Mouse (Mus musculus): ENCODE results near the gene Aqp3. TPM values are rescaled to one million over a fixed set of nuclear protein-coding genes. Genes with fewer than 3 reads are reported as not detected.
A peak's percentile ranks its signal among the peaks of the same experiment; 100 is the strongest.
"Not testable (repeated sequence)": the region's sequence is repeated elsewhere in the genome, so short reads cannot be mapped to it uniquely, and the experiment has no call there.

Aqp3 gene
- polyA plus RNA-seq, 1 experiment from 2014 or later: 0.08 TPM

DNA sequence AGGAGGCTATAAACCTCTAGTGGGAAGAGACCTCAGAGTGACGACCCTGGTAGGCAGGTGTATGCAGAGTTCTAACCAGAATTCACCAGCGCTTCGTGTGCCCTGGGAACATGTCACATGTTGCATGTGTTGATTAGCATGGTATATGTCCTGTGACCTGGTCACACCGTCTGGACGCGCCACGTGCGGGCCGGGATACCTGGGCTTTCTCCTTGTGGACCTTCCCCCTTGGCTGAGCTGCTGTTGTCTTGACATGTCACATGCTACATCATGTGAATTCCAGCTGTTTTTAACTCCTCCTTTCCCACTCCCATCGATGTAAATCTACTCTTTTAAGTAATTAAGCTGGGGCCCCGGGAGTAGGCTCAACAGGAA lies 581 bp upstream of the Aqp3 start:
- no peak overlapping the region for H3K27ac ChIP-seq
- no peaks in the 10 kb centered on the region for H3K36me3 ChIP-seq
- peaks cover 13% of the 10 kb centered on the region for H3K4me1 ChIP-seq (replicated peaks)
- peak overlapping the region; percentile 48 for H3K4me3 ChIP-seq (replicated peaks)
- H3K9me3 ChIP-seq: no peaks in the 10 kb centered on the region
- peak; percentile 57 for ATAC-seq
- WGBS: 28% methylated on average over 11 of the region's 11 CpGs
- H3K9ac ChIP-seq (replicated peaks): peak overlapping the region; percentile 65
- peaks cover 34% of the 10 kb centered on the region for H3K27me3 ChIP-seq
- H3K4me2 ChIP-seq (replicated peaks): peak overlapping the region; percentile 90

DNA sequence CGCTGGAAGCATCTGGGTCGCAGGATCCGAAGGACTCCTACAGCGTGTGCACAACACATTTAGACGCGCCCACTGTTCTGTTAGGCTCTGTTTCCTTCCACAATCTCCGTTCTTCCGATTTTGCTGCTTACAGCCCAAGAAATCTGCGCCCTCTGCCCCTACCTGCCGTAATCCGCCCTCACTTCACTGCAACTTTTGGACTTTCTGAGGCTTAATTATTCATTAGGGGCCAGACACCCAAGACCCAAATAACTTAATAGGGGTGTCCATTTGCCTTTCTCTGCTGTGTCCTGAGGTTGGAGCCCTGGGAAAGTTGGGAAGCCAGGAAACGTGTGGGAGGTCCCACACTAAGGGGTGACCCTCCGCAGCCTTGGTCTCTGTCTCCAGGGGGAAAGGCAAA lies 602 bp downstream of the Aqp3 start:
- peak overlapping the region; percentile 90 for H3K4me2 ChIP-seq (replicated peaks)
- peaks cover 34% of the 10 kb centered on the region for H3K27me3 ChIP-seq
- no peak overlapping the region for H3K27ac ChIP-seq
- peak overlapping the region; percentile 65; the same call in 1 of the 2 replicates for H3K9ac ChIP-seq (replicated peaks)
- no peak for ATAC-seq
- H3K4me1 ChIP-seq (replicated peaks): peaks cover 13% of the 10 kb centered on the region
- no peaks in the 10 kb centered on the region for H3K9me3 ChIP-seq
- no peaks in the 10 kb centered on the region for H3K36me3 ChIP-seq
- peak overlapping the region; percentile 48; the same call in 1 of the 2 replicates for H3K4me3 ChIP-seq (replicated peaks)
- 46% methylated on average over 13 of the region's 13 CpGs for WGBS

DNA sequence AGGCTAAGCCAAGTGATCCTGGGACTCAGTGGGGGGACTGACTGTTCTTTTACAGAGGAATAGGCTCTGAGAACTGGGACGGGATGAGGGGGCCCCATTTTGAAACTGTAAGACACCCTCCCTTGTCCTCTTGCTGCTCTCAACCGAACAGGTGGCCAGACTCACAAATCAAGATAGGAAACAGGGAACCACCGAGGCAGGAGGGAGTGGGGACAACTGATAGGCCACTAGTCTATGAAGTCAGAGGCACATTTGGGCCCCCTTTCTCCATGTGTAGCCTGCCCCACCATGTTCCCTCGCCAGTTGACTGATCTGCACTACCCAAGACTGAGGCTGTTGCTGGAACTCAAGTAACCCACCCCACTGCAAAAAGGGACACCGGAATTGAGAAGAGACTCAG lies 1.2 kb downstream of the Aqp3 start:
- H3K27me3 ChIP-seq: peaks cover 34% of the 10 kb centered on the region
- H3K4me2 ChIP-seq (replicated peaks): no peak overlapping the region
- no peak overlapping the region for H3K4me3 ChIP-seq (replicated peaks)
- no peaks in the 10 kb centered on the region for H3K36me3 ChIP-seq
- no peaks in the 10 kb centered on the region for H3K9me3 ChIP-seq
- 80% methylated on average over 5 of the region's 5 CpGs for WGBS
- no peak overlapping the region for H3K27ac ChIP-seq
- H3K4me1 ChIP-seq (replicated peaks): peaks cover 13% of the 10 kb centered on the region
- H3K9ac ChIP-seq (replicated peaks): no peak overlapping the region
- no peak for ATAC-seq

DNA sequence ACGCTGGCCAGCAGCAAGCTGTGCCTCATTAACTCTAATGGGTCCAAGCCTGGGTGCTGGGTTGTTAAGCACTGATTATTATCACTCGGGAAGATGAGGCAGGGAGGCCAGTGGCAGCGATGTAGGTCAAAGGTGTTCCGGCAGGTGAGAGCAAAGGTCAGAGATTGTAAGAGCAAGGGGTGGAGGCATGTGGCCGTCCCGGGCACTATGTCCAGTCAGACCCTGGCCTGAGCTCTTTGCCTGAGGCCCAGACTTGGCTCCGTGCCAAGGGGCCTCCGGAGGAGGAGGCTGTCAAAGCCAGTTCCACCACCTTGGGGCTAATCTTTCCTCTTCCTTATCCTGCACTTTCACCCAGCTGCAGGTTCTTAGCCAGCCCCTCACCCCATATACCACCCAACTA lies 1.8 kb downstream of the Aqp3 start:
- Histone ChIP-seq H3K9ac (replicated peaks) (no peak overlapping the region), H3K4me1 (replicated peaks) (peaks cover 13% of the 10 kb centered on the region), H3K36me3 (no peaks in the 10 kb centered on the region), H3K27me3 (peaks cover 34% of the 10 kb centered on the region), H3K27ac (no peak overlapping the region), H3K9me3 (no peaks in the 10 kb centered on the region), H3K4me3 (replicated peaks) (no peak overlapping the region), H3K4me2 (replicated peaks) (no peak overlapping the region)
- WGBS: 75% methylated on average over 8 of the region's 8 CpGs
- no peak for ATAC-seq

DNA sequence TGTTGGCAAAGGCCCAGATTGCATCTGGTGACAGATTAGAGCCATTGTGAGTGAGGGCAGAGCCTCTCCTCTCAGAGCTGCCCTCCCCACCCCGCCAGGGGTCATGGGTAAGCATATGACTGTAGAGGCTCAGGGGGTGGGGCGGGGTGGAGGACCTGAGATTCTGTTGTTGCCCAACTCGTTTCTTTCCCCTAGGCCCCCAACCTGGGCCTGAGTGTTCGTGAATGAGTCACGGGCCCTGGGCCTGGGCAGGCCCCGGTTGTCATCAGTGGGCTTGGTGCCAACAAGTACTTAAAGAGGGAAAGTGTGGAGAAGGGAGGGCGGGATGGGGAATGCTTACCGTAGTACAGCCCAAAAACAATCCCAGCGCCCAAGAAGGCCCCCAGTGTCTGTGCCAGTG lies 3.6 kb downstream of the Aqp3 start:
- Histone ChIP-seq H3K27ac (no peak overlapping the region), H3K27me3 (peaks cover 30% of the 10 kb centered on the region), H3K9me3 (no peaks in the 10 kb centered on the region), H3K4me3 (replicated peaks) (no peak overlapping the region), H3K4me2 (replicated peaks) (no peak overlapping the region), H3K4me1 (replicated peaks) (peaks cover 13% of the 10 kb centered on the region), H3K36me3 (no peaks in the 10 kb centered on the region), H3K9ac (replicated peaks) (no peak overlapping the region)
- no peak for ATAC-seq
- WGBS: 70% methylated on average over 9 of the region's 9 CpGs

DNA sequence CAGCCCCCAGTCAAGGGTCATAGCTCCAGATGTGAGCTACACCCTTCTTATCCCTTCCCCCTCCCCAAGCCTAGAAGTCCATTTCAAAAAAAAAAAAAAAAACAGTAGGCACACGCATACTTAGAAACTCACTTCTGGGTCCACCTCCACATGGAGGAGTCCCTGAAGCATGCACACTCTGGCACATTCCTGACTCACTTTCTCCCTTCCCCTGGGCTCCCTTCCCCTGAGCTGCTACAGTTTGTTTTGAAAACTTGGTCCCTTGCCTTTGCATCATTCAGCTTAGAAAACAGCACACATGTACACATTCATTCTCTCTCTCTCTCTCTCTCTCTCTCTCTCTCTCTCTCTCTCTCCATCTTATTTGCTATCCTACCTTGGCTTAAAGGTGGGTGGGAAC lies 5.0 kb downstream of the Aqp3 start:
- Histone ChIP-seq H3K4me3 (replicated peaks) (no peak overlapping the region), H3K4me1 (replicated peaks) (peaks cover 6% of the 10 kb centered on the region; the same call in 1 of the 2 replicates), H3K9ac (replicated peaks) (no peak overlapping the region), H3K4me2 (replicated peaks) (no peak overlapping the region), H3K27ac (no peak overlapping the region), H3K36me3 (no peaks in the 10 kb centered on the region), H3K9me3 (no peaks in the 10 kb centered on the region), H3K27me3 (peaks cover 22% of the 10 kb centered on the region)
- WGBS: 83% methylated on average over 1 of the region's 1 CpGs
- no peak for ATAC-seq

DNA sequence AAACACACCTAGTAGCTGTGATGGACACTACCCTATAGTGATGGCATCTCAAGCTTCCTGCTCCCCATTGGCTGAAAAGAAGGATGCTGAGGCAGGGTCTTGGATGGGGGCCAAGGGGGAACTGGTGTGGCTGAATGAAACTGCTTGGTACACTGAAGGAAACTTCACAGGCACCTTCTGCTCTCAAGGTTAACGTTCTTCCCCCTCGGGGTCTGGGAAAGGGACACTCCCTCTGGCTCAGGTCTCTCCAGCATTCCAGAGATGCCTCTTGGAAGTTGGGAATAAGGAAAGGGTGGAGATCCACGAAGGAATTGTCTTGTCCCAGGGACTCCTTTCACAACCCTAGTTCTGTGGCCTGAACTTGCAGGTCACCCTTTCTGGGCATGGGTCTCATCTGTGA lies 6.6 kb downstream of the Aqp3 start:
- no peaks in the 10 kb centered on the region for H3K36me3 ChIP-seq
- ATAC-seq: no peak

DNA sequence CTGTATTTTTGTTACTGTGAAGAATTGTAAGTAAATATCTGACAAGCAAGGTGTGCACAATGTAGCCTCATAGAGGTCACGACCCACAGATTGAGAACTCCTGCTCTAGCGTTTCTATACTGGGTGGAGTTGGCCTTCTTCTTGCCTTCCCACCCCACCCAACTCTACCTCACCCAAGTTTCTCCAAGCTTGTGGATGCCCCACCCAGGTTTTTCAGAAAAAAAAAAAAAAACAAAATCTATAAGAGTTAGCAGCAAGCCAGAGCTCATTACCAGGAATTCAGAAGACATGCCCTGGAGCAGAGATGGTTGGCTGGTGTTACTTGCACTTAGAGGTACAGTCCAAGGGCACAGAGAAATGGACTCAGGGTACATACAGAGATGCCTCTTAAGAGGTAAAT lies 8.3 kb downstream of the Aqp3 start:
- Histone ChIP-seq H3K4me1 (replicated peaks) (no peaks in the 10 kb centered on the region), H3K4me2 (replicated peaks) (no peak overlapping the region), H3K9ac (replicated peaks) (no peak overlapping the region), H3K9me3 (no peaks in the 10 kb centered on the region), H3K4me3 (replicated peaks) (no peak overlapping the region), H3K27me3 (no peaks in the 10 kb centered on the region), H3K36me3 (no peaks in the 10 kb centered on the region), H3K27ac (no peak overlapping the region)
- 93% methylated on average over 2 of the region's 2 CpGs for WGBS
- no peak for ATAC-seq

More for the DNA sequence above, 6.6 kb downstream of the Aqp3 start:
- Histone ChIP-seq H3K27ac (no peak overlapping the region), H3K4me2 (replicated peaks) (no peak overlapping the region), H3K4me1 (replicated peaks) (no peaks in the 10 kb centered on the region), H3K27me3 (peaks cover 6% of the 10 kb centered on the region), H3K9ac (replicated peaks) (no peak overlapping the region), H3K9me3 (no peaks in the 10 kb centered on the region), H3K4me3 (replicated peaks) (no peak overlapping the region)
- WGBS: 69% methylated on average over 3 of the region's 3 CpGs

DNA sequence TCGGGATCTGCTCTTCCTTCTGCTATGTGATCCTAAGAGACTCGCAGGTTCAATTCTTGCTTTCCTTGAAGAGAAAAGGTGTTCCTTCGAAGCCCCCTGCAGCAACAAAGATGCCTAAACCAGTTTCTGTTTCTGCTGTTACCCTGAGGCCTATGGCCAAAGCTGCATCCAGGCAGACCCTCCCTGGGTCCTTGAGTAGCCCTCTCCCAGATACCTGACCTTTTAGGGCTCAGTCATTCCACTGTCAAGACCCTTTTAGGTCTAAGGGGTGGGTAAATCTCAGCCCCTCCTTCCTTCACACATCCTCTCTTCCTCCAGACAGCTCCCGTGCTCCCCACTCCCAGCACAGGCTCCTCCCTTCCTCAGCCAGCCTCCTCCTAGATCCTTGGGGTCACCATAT lies 8.8 kb downstream of the Aqp3 start:
- H3K4me2 ChIP-seq (replicated peaks): no peak overlapping the region
- H3K27me3 ChIP-seq: no peaks in the 10 kb centered on the region
- H3K4me1 ChIP-seq (replicated peaks): no peaks in the 10 kb centered on the region
- WGBS: 82% methylated on average over 4 of the region's 4 CpGs
- no peak overlapping the region for H3K9ac ChIP-seq (replicated peaks)
- no peaks in the 10 kb centered on the region for H3K36me3 ChIP-seq
- H3K27ac ChIP-seq: no peak overlapping the region
- no peak for ATAC-seq
- H3K9me3 ChIP-seq: no peaks in the 10 kb centered on the region
- no peak overlapping the region for H3K4me3 ChIP-seq (replicated peaks)

DNA sequence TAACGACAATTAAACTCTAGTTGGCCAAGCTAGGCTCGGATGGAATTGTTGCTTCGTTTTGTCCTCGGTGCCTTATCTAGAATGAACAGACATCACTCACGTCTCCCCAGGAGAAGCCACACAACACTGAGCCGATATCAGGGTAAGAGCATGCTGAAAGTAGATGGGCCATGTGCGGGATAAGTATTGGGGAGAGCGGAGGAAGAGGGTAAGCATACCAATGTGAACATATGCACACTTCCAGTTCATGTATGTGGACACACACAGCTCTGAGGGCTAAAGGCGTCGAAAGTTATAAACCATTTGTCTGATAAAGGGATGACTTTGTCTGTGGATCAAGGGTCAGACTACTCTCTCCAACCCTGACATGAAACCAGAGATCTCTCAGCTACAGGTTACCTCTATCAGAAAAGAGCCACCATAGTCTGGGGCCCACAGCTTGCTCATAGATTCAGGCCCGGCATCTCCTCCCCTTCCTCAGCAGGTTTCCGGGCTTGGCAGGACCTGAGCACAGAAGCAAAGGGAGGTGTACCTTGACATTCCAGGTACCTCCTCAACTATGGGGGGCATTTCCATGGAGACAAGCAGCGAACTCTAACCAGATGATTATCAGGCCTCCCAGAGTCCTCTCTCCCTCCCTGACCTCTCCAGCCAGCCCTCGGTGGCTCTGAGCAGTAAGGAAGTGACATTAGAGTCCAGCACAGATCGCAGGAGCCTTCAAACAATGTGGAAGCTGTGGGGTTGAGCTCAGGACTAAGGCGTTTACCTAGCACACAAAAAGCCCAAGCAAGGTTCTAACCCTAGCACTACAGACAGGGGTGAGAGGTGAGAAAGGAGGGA lies 10.3 kb downstream of the Aqp3 start:
- no peaks in the 10 kb centered on the region for H3K4me1 ChIP-seq (replicated peaks)
- ATAC-seq: no peak

DNA sequence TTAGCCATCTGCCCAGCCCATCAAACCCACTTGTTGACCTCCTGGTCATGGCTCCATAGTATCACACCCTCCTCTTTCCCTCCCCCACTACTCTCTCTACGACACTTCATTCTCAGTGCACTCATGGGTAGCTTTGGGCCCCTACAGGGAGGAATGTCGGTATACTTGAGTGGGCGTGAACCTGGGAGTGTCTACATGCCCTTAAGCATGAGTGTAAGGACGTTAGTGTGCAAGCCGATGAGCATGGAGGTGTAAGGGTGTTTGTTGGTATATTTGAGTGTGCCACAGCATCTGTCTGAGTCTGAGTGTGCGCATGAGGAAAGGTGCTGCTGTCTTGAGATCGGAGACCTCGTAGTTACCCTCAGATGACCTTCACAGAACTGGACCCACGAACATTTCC lies 11.0 kb downstream of the Aqp3 start:
- no peak overlapping the region for H3K4me2 ChIP-seq (replicated peaks)
- ATAC-seq: no peak
- no peak overlapping the region for H3K9ac ChIP-seq (replicated peaks)
- no peaks in the 10 kb centered on the region for H3K27me3 ChIP-seq
- no peaks in the 10 kb centered on the region for H3K36me3 ChIP-seq
- no peak overlapping the region for H3K27ac ChIP-seq
- WGBS: 83% methylated on average over 9 of the region's 9 CpGs
- H3K4me1 ChIP-seq (replicated peaks): no peaks in the 10 kb centered on the region
- no peaks in the 10 kb centered on the region for H3K9me3 ChIP-seq
- no peak overlapping the region for H3K4me3 ChIP-seq (replicated peaks)

More for the DNA sequence above, 10.3 kb downstream of the Aqp3 start:
- H3K9me3 ChIP-seq: no peaks in the 10 kb centered on the region
- no peak overlapping the region for H3K27ac ChIP-seq
- H3K4me2 ChIP-seq (replicated peaks): no peak overlapping the region
- WGBS: 88% methylated on average over 16 of the region's 16 CpGs
- no peak overlapping the region for H3K9ac ChIP-seq (replicated peaks)
- no peak overlapping the region for H3K4me3 ChIP-seq (replicated peaks)
- H3K27me3 ChIP-seq: no peaks in the 10 kb centered on the region
- no peaks in the 10 kb centered on the region for H3K36me3 ChIP-seq

DNA sequence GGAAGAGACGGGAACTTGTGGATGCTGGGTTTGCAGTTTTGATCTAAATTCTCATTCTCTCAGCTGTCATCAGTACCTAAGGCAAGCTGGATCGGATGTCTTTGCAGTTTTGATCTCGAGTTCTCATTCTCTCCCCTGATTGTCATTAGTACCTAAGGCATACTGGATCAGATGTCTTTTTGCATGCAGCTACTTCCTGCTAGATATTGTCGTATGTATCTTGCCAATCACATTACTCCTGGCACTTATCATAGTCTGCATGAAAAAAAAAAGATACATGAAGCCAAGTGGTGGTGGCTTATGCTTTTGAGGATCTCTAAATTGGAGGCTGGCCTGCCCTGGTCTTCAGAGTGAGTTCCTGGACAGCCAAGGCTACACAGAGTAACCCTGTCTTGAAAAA lies 13.2 kb downstream of the Aqp3 start:
- Histone ChIP-seq H3K27ac (no peak overlapping the region), H3K4me1 (replicated peaks) (no peaks in the 10 kb centered on the region), H3K4me2 (replicated peaks) (no peak overlapping the region), H3K36me3 (no peaks in the 10 kb centered on the region), H3K9ac (replicated peaks) (no peak overlapping the region), H3K9me3 (no peaks in the 10 kb centered on the region), H3K27me3 (no peaks in the 10 kb centered on the region), H3K4me3 (replicated peaks) (no peak overlapping the region)
- ATAC-seq: no peak
- 92% methylated on average over 4 of the region's 4 CpGs for WGBS

DNA sequence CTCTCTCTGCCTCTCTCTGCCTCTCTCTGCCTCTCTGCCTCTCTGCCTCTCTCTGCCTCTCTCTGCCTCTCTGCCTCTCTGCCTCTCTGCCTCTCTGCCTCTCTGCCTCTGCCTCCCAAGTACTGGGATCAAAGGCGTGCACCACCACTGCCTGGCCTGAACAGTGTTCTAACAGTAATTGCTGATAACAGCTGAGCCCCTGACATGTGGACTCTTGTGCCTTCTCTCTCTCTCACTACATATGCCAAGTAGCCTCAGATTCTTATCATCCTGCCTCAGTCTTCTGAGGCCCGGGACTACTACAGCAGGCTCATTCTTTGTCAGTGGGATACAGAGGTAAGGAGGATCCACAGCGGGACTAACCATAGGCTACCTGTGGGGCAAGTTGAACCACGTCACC lies 15.2 kb downstream of the Aqp3 start:
- not testable (repeated sequence) for H3K4me2 ChIP-seq (replicated peaks); ATAC-seq; H3K9me3 ChIP-seq; H3K36me3 ChIP-seq; H3K9ac ChIP-seq (replicated peaks); H3K27ac ChIP-seq; H3K4me1 ChIP-seq (replicated peaks); H3K4me3 ChIP-seq (replicated peaks); H3K27me3 ChIP-seq
- 67% methylated on average over 4 of the region's 4 CpGs for WGBS
